Mouse (Mus musculus) testis, postnatal 10 days (tissue): ENCODE measurements around the gene Psma5.

Experiments used
- DNase-seq: peaks from one replicate; pipeline ENCODE4 v3.0.0; 2021; ENCODE audit warnings: low spot score

Psma5 gene

GRCm38 (mm10) chr3:108282401-108283240 lies 25.9 kb downstream of the Psma5 start:
- no peak for DNase-seq

GRCm38 (mm10) chr3:108283241-108283561 lies 26.5 kb downstream of the Psma5 start:
- no peak for DNase-seq

DNA sequence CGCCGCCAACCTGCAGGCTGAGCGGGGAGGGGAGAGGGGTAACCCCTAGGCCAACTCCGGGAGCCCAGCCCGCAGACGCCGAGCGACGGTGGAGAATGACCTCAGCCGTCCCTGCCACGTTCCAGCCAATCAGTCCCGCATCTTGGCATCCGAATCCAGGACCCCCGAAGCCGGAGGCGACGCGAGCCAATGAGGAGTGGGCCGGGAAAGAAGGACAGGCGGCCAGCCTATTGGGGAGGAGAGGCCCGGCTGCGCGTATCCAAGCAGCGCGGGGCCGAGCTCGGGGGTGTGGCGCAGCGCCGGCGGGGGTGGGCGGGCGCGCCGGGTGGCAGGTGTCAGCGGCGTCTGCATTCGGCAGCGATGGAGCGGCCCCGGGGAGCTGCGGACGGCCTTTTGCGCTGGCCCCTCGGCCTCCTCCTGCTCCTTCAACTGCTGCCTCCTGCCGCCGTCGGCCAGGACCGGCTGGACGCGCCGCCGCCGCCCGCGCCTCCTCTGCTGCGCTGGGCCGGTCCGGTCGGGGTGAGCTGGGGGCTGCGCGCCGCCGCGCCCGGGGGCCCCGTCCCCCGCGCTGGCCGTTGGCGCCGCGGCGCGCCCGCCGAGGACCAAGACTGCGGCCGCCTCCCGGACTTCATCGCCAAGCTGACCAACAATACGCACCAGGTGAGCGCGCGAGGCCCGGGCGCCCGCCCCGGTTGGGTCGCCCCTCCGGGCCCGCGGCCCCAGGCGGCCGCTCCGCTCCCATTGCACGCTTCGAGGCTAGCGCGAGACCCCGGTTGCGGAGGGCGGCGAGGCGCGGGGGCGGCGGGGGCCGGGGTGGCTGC lies 27.3 kb downstream of the Psma5 start, which contains the start of gene Sort1:
Sort1 (plus strand) TSS at position 302 of the 821 bp plus-strand sequence.
- peak; percentile 84 for DNase-seq

GRCm38 (mm10) chr3:108285078-108285711 lies 28.5 kb downstream of the Psma5 start:
- DNase-seq, result no peak

- no peak for DNase-seq
These were observed 30.1 kb downstream of the Psma5 start for GRCm38 (mm10) chr3:108286671-108287439.

DNA sequence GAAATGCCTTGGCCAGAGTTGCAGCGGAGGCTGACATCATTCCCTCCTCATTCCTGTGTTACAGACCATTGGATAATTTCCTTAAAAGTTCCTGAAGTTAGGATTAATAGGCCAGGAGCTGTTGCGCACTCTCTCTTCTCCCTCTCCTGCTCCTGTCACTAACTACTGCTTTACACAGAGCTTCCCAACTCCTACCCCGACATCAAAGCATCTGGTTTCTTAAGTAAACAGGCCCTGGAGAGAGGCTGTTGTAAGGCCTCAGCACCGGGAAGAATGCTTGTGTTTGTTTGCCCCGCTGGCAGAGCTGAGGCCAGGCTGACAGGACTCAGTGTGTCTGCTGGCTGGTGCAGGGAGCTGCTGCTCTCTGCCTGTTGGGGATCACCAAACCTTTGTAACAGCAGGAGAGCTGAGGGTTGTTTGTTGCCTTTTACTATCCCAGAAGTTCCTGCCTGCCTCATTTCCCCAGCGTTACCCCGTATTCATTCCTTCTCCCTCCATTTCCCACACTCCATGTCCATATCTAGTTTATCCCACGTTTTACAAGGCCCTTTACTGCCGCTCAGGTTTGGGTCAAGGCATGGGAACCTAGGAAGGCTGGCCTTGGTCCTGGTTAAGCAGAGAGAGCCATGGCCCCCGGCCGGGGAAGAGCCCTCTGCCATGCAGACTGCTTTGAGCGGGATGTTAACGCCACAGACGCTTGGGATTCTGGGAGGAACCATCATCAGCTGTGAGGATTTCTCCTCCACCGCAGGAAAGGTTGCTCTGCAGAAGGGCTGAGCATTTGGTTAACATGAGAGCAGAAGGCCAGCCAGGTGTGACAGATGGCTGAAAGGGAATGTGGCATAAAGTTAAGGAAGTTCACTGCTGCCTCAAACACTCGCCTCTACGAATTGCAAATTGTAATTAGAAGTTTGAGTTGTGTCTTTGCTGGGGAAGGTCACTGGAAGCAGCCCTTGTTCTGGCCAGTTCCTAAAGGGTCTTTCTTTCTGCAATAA lies 31.4 kb downstream of the Psma5 start:
- no peak for DNase-seq

DNA sequence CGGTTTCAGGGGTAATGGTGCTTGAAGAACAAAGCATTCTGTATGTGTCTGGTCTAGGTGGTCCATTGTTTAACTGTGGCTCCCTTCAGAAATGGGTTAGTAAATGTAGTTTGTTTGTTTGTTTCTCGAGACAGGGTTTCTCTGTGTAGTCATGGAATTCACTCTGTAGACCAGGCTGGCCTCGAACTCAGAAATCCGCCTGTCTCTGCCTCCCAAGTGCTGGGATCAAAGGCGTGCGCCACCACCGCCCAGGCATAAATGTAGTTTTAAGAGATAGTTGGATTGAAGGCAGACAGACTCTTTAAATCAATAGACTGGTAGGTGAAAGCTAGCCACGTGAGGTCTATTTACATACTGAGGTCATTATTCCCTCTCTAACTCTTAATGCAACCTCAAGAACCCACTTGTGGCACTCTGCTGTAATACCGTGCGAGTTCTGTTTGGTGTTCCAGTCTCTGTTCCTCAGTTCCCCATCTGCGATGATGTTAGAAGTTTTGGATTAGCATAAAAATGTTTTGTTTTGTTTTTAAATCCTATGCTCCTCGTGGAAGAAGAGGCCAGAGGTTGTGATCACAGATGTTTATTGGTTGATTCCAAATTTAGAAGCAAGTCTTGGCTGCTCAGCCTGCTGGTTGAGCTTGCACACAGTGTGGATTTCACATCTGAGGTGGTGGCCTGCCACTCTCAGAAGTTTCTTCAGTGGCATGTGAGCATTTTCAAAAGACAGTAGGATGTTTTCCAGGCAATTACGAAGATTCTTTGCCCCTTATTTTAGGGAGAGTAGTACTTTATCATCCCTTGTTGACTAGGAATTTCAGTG lies 32.8 kb downstream of the Psma5 start:
- DNase-seq, result no peak

- DNase-seq, result no peak
These were observed 34.5 kb downstream of the Psma5 start for GRCm38 (mm10) chr3:108291036-108291799.

DNA sequence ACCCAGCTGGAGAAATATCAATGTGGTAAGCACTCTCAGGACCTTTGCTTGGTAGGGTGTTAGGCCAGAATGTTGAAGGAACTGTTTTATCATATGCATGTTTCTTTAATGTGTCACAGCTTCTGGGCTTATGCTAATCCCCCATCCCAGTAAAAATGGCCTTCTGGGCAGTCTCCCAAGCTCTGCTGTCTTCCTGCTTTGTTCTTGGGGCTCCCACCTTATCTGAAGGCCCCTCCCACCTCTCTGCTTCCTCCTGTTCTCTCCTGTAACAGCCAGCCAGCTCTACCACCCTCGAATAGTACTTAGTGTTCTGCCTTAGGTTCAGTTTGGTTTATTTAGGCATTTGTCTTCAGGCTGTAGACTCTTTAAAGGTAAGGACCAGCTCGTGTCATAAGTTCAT lies 37.7 kb downstream of the Psma5 start:
- DNase-seq, result no peak

DNA sequence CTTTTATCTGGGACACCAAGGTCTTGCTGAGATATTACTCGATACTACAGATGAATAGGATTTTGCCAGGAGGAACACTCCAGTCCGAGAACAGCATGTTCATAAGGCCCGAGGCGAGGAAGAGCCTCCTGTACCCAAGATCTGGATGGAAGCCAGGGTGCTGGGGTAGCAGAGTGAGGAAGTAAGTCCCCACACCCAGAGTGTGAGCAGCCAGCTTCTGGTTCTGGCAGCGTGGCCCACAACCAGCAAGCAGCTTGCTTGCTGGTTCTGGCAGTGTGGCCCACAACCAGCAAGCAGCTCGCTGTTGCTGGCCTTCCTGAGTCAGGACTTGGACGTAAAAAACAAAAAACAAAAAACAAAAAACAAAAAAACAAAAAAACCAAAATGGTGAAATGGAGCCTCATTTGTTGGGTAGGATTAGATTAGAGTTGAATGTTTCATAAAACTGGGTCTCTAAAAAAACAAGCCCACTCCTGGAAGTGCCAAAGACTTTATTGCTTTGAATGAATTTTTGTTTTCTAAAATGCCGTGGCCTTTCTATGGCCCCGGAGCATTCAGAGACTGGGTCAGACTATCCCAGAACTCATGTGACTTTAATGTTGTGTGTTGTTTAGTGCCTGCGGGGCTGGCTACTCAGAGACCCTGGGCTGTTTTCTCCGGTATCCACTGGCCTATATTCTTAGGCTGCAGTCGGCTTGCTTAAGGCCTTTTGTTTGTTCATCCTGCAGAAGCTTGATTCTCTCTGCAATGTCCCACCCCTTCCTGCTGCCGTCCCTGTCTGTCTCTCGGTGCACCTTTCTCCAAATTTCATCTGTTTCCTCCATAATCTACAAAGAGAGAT lies 38.9 kb downstream of the Psma5 start:
- peak; percentile 68 for DNase-seq

GRCm38 (mm10) chr3:108296220-108297049 lies 39.7 kb downstream of the Psma5 start:
- DNase-seq, result peak; percentile 61

DNA sequence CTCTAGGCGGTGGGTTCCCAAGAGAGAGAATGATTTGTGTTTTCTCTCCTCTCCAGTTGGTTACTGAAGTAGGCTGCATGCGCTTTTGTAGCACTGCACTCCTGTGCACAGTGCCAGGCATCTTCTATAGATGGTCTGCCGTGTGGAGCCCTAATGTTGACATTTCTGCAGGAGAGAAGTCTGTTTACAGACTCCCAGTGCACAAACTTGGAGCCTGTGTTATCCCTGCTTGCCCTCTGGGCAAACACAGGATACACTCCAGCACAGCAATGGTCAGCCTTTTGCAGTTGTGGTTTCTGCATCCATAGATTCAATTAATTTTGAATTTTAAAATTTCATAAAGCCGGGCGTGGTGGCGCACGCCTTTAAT lies 40.3 kb downstream of the Psma5 start:
- DNase-seq, result no peak

DNA sequence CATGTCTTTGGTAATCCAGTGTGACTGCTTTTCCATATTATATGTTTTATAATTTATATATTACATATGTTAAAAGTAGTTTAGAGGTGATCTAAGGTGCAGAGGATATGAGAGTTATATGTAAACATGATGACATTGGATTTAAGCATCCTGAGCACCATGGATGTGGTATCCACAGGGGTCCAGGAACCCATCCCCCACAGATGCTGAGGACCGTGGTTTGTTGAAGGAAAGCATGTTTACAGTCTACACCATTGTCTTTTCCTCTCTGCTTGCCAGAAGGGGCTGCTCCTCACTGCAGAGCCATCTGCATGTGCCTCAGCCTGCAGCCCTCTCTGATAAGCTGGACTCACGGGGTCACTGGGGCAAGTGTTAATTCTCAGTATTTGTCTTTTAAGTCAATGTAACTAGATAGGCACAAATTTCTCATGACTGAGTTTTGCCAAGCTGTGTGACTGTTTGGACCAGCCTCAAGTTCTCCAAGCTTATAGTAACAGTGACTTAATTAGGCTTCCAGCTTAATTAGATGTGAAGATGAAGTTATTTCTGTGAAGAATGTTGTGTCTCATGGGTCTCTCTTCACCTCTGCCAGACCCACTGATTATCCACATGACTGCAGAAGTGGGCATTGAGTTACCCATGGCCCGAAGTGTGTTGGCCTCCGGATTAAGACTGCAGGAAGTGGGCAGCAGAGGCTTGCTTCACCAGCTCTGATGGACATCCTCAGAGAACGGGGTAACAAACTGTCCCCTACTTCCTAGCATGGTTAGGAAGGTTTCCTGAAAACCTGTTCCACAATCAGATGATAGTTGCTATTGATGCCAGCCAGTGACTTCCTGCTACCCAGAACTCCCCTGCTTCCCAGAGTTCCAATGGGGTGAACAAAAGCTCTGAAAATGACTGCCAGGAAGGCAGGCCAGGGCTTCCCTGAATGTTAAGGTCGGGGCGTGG lies 41.2 kb downstream of the Psma5 start:
- DNase-seq, result no peak

DNA sequence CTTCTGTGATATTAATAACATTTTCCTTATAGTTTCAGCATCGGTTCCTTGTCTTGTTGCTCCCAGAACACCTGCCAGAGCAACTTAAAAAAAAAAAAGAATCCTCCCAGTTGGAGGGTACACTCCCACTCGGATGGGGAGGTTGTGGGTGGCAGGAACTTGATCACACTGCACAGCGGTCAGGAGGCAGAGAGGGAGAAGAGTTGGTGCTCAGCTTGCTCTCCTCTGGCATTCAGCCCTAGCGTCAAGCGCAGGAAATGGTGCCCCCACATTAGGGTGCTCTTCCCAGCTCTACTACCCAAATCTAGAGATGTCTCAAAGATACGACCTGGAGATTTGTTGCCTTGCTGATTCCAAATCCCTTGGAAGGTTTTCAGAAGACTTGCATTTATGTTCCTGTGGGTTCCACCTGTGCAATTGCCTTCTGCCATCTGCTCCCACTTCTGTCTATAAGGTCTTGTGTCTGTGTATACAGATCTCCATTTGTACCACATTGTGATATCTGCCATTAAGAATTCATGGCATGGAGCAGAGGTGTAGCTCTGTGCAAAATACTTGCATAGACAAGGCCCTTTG lies 43.8 kb downstream of the Psma5 start:
- no peak for DNase-seq

GRCm38 (mm10) chr3:108303683-108304082 lies 47.0 kb downstream of the Psma5 start:
- no peak for DNase-seq

GRCm38 (mm10) chr3:108304747-108305146 lies 48.0 kb downstream of the Psma5 start:
- DNase-seq, result no peak
